In genomic region chr11:76382711-76383324, GRCm38 (mm10) we compare ENCODE assay signal across 10 mouse cellular contexts. TPM values are rescaled to one million over a fixed set of nuclear protein-coding genes. Genes with fewer than 3 reads are reported as not detected.
DNase-seq lines count a peak whose midpoint lies in the region; ATAC-seq lines count a peak whose summit lies in the region.
"Had no signal": no experiment of that assay in that cellular context is flagged by ENCODE, and none has a peak within 500 bp of the region (broad histone marks: within the 10 kb centered on the region; RNA-seq: fewer than 3 reads in every experiment).

No protein-coding gene starts in this region.

- no peak for ATAC-seq in forebrain, embryonic 15.5 days (replicated peaks)
- ATAC-seq in embryonic facial prominence, embryonic 11.5 days (replicated peaks; ENCODE audit: insufficient number of reproducible peaks, low FRiP score, low TSS enrichment, low read depth): 0 out of 2 replicates have a peak, but pooled peaks have one; percentile 47
- ATAC-seq in limb, embryonic 12.5 days (ENCODE audit: insufficient number of reproducible peaks, insufficient read depth, low FRiP score, low TSS enrichment, low read depth): no peak
- ATAC-seq in neural tube, embryonic 13.5 days (ENCODE audit: low read depth): no peak

- peak overlapping the region; percentile 88 for H3K27ac ChIP-seq in forebrain, embryonic 10.5 days
- H3K27ac ChIP-seq in forebrain, embryonic 15.5 days (replicated peaks): no peak overlapping the region
- peak overlapping the region; percentile 21; the same call in 1 of the 2 replicates for H3K27ac ChIP-seq in embryonic facial prominence, embryonic 11.5 days (replicated peaks; ENCODE audit: low read depth, low read length)
- peak overlapping the region; percentile 60 for H3K27ac ChIP-seq in limb, embryonic 12.5 days
- H3K27ac ChIP-seq in neural tube, embryonic 13.5 days (replicated peaks): peak overlapping the region; percentile 46

- no peak overlapping the region for H3K4me2 ChIP-seq in forebrain, embryonic 15.5 days (replicated peaks)
- H3K4me2 ChIP-seq in embryonic facial prominence, embryonic 11.5 days (ENCODE audit: low read depth, low read length): no peak overlapping the region
- H3K4me2 ChIP-seq in limb, embryonic 12.5 days: no peak overlapping the region
- no peak overlapping the region for H3K4me2 ChIP-seq in neural tube, embryonic 13.5 days
- H3K4me2 ChIP-seq: heart, embryonic 11.5 days had no signal

- peaks cover 98% of the 10 kb centered on the region for H3K4me1 ChIP-seq in forebrain, embryonic 10.5 days
- H3K4me1 ChIP-seq in forebrain, embryonic 15.5 days: peaks cover 34% of the 10 kb centered on the region
- H3K4me1 ChIP-seq in embryonic facial prominence, embryonic 11.5 days (ENCODE audit: control insufficient read depth, insufficient read depth, low read length): peaks cover 5% of the 10 kb centered on the region
- peaks cover 48% of the 10 kb centered on the region for H3K4me1 ChIP-seq in limb, embryonic 12.5 days (replicated peaks)
- peaks cover 60% of the 10 kb centered on the region for H3K4me1 ChIP-seq in neural tube, embryonic 13.5 days (replicated peaks)

- H3K9ac ChIP-seq in forebrain, embryonic 15.5 days (replicated peaks): no peak overlapping the region
- no peak overlapping the region for H3K9ac ChIP-seq in embryonic facial prominence, embryonic 11.5 days (replicated peaks; ENCODE audit: low read length)
- H3K9ac ChIP-seq in limb, embryonic 12.5 days (replicated peaks): no peak overlapping the region
- H3K9ac ChIP-seq in neural tube, embryonic 13.5 days: no peak overlapping the region

- no peaks in the 10 kb centered on the region for H3K27me3 ChIP-seq in forebrain, embryonic 10.5 days (ENCODE audit: poor library complexity, severe bottlenecking)
- H3K27me3 ChIP-seq in forebrain, embryonic 15.5 days: no peaks in the 10 kb centered on the region
- no peaks in the 10 kb centered on the region for H3K27me3 ChIP-seq in embryonic facial prominence, embryonic 11.5 days (ENCODE audit: control insufficient read depth, insufficient read depth, low read length)
- no peaks in the 10 kb centered on the region for H3K27me3 ChIP-seq in limb, embryonic 12.5 days
- no peaks in the 10 kb centered on the region for H3K27me3 ChIP-seq in neural tube, embryonic 13.5 days

- H3K9me3 ChIP-seq in forebrain, embryonic 10.5 days: no peaks in the 10 kb centered on the region
- H3K9me3 ChIP-seq in forebrain, embryonic 15.5 days: no peaks in the 10 kb centered on the region
- H3K9me3 ChIP-seq in embryonic facial prominence, embryonic 11.5 days (replicated peaks; ENCODE audit: control insufficient read depth, low read length): no peaks in the 10 kb centered on the region
- H3K9me3 ChIP-seq in limb, embryonic 12.5 days: no peaks in the 10 kb centered on the region
- H3K9me3 ChIP-seq in neural tube, embryonic 13.5 days: no peaks in the 10 kb centered on the region

- 29% methylated on average over 13 of the region's 13 CpGs for WGBS in forebrain, embryonic 10.5 days
- WGBS in forebrain, embryonic 15.5 days: 10% methylated on average over 13 of the region's 13 CpGs
- WGBS in embryonic facial prominence, embryonic 11.5 days: 59% methylated on average over 13 of the region's 13 CpGs
- 66% methylated on average over 13 of the region's 13 CpGs for WGBS in limb, embryonic 12.5 days
- WGBS in neural tube, embryonic 13.5 days: 29% methylated on average over 13 of the region's 13 CpGs

- peak overlapping the region; percentile 20; the same call in 1 of the 2 replicates for H3K4me3 ChIP-seq in forebrain, embryonic 10.5 days
- H3K4me3 ChIP-seq in forebrain, embryonic 15.5 days: no peak overlapping the region
- H3K4me3 ChIP-seq in embryonic facial prominence, embryonic 11.5 days (ENCODE audit: low read depth, low read length): no peak overlapping the region
- H3K4me3 ChIP-seq in limb, embryonic 12.5 days (replicated peaks): no peak overlapping the region
- no peak overlapping the region for H3K4me3 ChIP-seq in neural tube, embryonic 13.5 days

- H3K36me3 ChIP-seq in forebrain, embryonic 10.5 days (replicated peaks): peaks cover 20% of the 10 kb centered on the region
- no peaks in the 10 kb centered on the region for H3K36me3 ChIP-seq in forebrain, embryonic 15.5 days
- H3K36me3 ChIP-seq in embryonic facial prominence, embryonic 11.5 days (replicated peaks; ENCODE audit: control insufficient read depth, insufficient read depth, low read depth, low read length): no peaks in the 10 kb centered on the region
- peaks cover 5% of the 10 kb centered on the region; the same call in 1 of the 2 replicates for H3K36me3 ChIP-seq in limb, embryonic 12.5 days
- no peaks in the 10 kb centered on the region for H3K36me3 ChIP-seq in neural tube, embryonic 13.5 days

- DNase-seq in forebrain, embryonic 10.5 days (ENCODE audit: extremely low spot score, low spot score): no peak
- DNase-seq in embryonic facial prominence, embryonic 11.5 days (ENCODE audit: low spot score): peak; percentile 63
- DNase-seq in urinary bladder, postnatal 4 days (ENCODE audit: low spot score in 2 of 2): no peak
- no peak for DNase-seq in MN1 (ENCODE audit: low spot score)
- DNase-seq in heart, adult 9 months (ENCODE audit: low spot score in 2 of 2): no peak
- DNase-seq: cerebellum, postnatal 36 days had no signal

RNA-seq across cellular contexts. Expression of gene Nxn, which starts 16.1 kb away (rescaled TPM):
- polyA plus RNA-seq in forebrain, embryonic 10.5 days (2016; fragmentation: Nextera tagmentation; extraction: Ambion mirVana): 55.4 and 62.3 TPM in 2 replicates
- polyA plus RNA-seq in forebrain, embryonic 15.5 days (2015; fragmentation: Nextera tagmentation; extraction: Ambion mirVana): 15.4 and 19.9 TPM in 2 replicates
- polyA plus RNA-seq in embryonic facial prominence, embryonic 11.5 days (2014; fragmentation: Nextera tagmentation; extraction: Ambion mirVana): 40.0 and 41.8 TPM in 2 replicates
- 61.2 and 67.7 TPM in 2 replicates for polyA plus RNA-seq in limb, embryonic 12.5 days (2016; fragmentation: Nextera tagmentation; extraction: Ambion mirVana)
- 36.4 and 38.7 TPM in 2 replicates for polyA plus RNA-seq in neural tube, embryonic 13.5 days (2015; fragmentation: Nextera tagmentation; extraction: Ambion mirVana)

RNA-seq across cellular contexts. Expression of gene Timm22, which starts 23.9 kb away (rescaled TPM):
- 127 and 128 TPM in 2 replicates for polyA plus RNA-seq in forebrain, embryonic 10.5 days (2016; fragmentation: Nextera tagmentation; extraction: Ambion mirVana)
- 93.3 and 106 TPM in 2 replicates for polyA plus RNA-seq in forebrain, embryonic 15.5 days (2015; fragmentation: Nextera tagmentation; extraction: Ambion mirVana)
- 138 TPM in 2 replicates for polyA plus RNA-seq in embryonic facial prominence, embryonic 11.5 days (2014; fragmentation: Nextera tagmentation; extraction: Ambion mirVana)
- 127 and 149 TPM in 2 replicates for polyA plus RNA-seq in limb, embryonic 12.5 days (2016; fragmentation: Nextera tagmentation; extraction: Ambion mirVana)
- polyA plus RNA-seq in neural tube, embryonic 13.5 days (2015; fragmentation: Nextera tagmentation; extraction: Ambion mirVana): 103 and 124 TPM in 2 replicates
